Mouse (Mus musculus) heart, adult 2 months (tissue): ENCODE results near the gene Nell1. TPM values are rescaled to one million over a fixed set of nuclear protein-coding genes. Genes with fewer than 3 reads are reported as not detected.

Source experiments
- DNase-seq, 2 experiments: peaks; one replicate each; pipeline ENCODE4 v3.0.0; 2021
- H3K27ac ChIP-seq: fragments of 200-600 bp; 2 replicates; pipeline ENCODE4 v1.8.1; 2022
- H3K27me3 ChIP-seq: fragments of 200-500 bp; 2 replicates; pipeline ENCODE4 v1.6.1; 2012; ENCODE audit warnings: mild to moderate bottlenecking, low read length, inconsistent platforms, mixed read lengths; ENCODE audit not compliant: control insufficient read depth, insufficient read depth
- H3K36me3 ChIP-seq: fragments of 200-500 bp; 2 replicates; pipeline ENCODE4 v1.6.1; 2012; ENCODE audit warnings: low read length, inconsistent platforms; ENCODE audit not compliant: control insufficient read depth, insufficient read depth
- H3K4me1 ChIP-seq: fragments of 200-500 bp; 2 replicates; pipeline ENCODE4 v1.6.1; 2011; ENCODE audit warnings: low read length; ENCODE audit not compliant: control insufficient read depth, insufficient read depth
- H3K4me3 ChIP-seq: fragments of 200-600 bp; 2 replicates; pipeline ENCODE4 v1.8.1; 2022
- H3K79me2 ChIP-seq: fragments of 200-500 bp; replicated peaks from 2 replicates; pipeline ENCODE4 v1.6.1; 2012; ENCODE audit warnings: mild to moderate bottlenecking, inconsistent platforms, low read length, moderate library complexity, mixed read lengths; ENCODE audit not compliant: control insufficient read depth, insufficient read depth
- H3K9ac ChIP-seq: fragments of 200-500 bp; 2 replicates; pipeline ENCODE4 v1.6.1; 2012; ENCODE audit warnings: low read depth, mild to moderate bottlenecking, control low read depth, inconsistent platforms, low read length, mixed read lengths
- CTCF ChIP-seq: fragments of 200-600 bp; IDR thresholded peaks from 2 replicates; pipeline ENCODE4 v1.8.1; 2022; ENCODE audit warnings: antibody characterized with exemption, mild to moderate bottlenecking, moderate library complexity
- EP300 ChIP-seq: fragments of 200-500 bp; IDR thresholded peaks from 2 replicates; pipeline ENCODE4 v1.6.1; 2011; ENCODE audit warnings: low read depth, low read length, control low read depth; ENCODE audit not compliant: insufficient read depth
- POLR2A ChIP-seq: fragments of 200-500 bp; IDR thresholded peaks from 2 replicates; pipeline ENCODE4 v1.6.1; 2011; ENCODE audit warnings: mild to moderate bottlenecking, low read depth, low read length, control low read depth; ENCODE audit not compliant: insufficient read depth
- WGBS: fragments of 180-500 bp; shearing (Covaris S2); methylation state at CpG from one replicate; pipeline ENCODE4 v1.1.7; 2018; 5-methylcytosine and 5-hydroxymethylcytosine counted together
- intact Hi-C: fragments of 180-260 bp; cut with DNase I; formaldehyde crosslinking; loops from one replicate; pipeline ENCODE4 v1.15.1; 2025
- polyA plus RNA-seq: library from polyadenylated mRNA; depleted of rRNA; stranded (reverse); fragments of >200 nt; gene quantifications from 2 replicates; pipeline ENCODE4 v1.2.3, GENCODE M21; 2012
- total RNA-seq, 2 experiments: library from RNA; stranded (reverse); gene quantifications; 2 replicates each; pipeline ENCODE4 v1.2.3; 2021

Nell1 gene
- total and polyA plus RNA-seq, 3 experiments, result not detected

GRCm38 (mm10) chr7:50686337-50686736 lies 711.7 kb downstream of the Nell1 start:
- Histone ChIP-seq H3K4me3 (no peak overlapping the region), H3K27me3 (no peaks in the 10 kb centered on the region), H3K4me1 (no peaks in the 10 kb centered on the region), H3K79me2 (no peaks in the 10 kb centered on the region), H3K27ac (no peak overlapping the region), H3K36me3 (no peaks in the 10 kb centered on the region), H3K9ac (no peak overlapping the region)
- WGBS, result 86% methylated on average over 5 of the region's 5 CpGs
- DNase-seq, result no peak
- TF ChIP-seq POLR2A, result no peak
- no peak for TF ChIP-seq EP300
- TF ChIP-seq CTCF, result no peak
- intact Hi-C loops, result no loop called here

- no peak overlapping the region for H3K4me3 ChIP-seq
- TF ChIP-seq POLR2A, result no peak
- no peaks in the 10 kb centered on the region for H3K27me3 ChIP-seq
- H3K36me3 ChIP-seq, result no peaks in the 10 kb centered on the region
- no peaks in the 10 kb centered on the region for H3K79me2 ChIP-seq
- 63% methylated on average over 3 of the region's 3 CpGs for WGBS
- no peak overlapping the region for H3K27ac ChIP-seq
- H3K9ac ChIP-seq, result no peak overlapping the region
- H3K4me1 ChIP-seq, result no peaks in the 10 kb centered on the region
- intact Hi-C loops, result no loop called here
- DNase-seq, result no peak
These were observed 750.5 kb downstream of the Nell1 start for GRCm38 (mm10) chr7:50725166-50725565.

- H3K4me1 ChIP-seq, result no peaks in the 10 kb centered on the region
- WGBS, result 39% methylated on average over 4 of the region's 4 CpGs
- intact Hi-C loops, result no loop called here
These were observed 756.3 kb downstream of the Nell1 start for GRCm38 (mm10) chr7:50730951-50731350.

GRCm38 (mm10) chr7:50755516-50755915 lies 780.9 kb downstream of the Nell1 start:
- intact Hi-C loops, result no loop called here
- 67% methylated on average over 3 of the region's 3 CpGs for whole genome bisulfite sequencing
- DNase-seq, result no peak

More at GRCm38 (mm10) chr7:50730951-50731350, 756.3 kb downstream of the Nell1 start:
- no peak for TF ChIP-seq EP300
- TF ChIP-seq CTCF, result no peak
- no peak for TF ChIP-seq POLR2A
- no peak for DNase-seq
- H3K27ac ChIP-seq, result no peak overlapping the region
- no peaks in the 10 kb centered on the region for H3K36me3 ChIP-seq
- H3K79me2 ChIP-seq, result no peaks in the 10 kb centered on the region
- no peak overlapping the region for H3K4me3 ChIP-seq
- H3K27me3 ChIP-seq, result no peaks in the 10 kb centered on the region
- no peak overlapping the region for H3K9ac ChIP-seq

GRCm38 (mm10) chr7:50756409-50756808 lies 781.7 kb downstream of the Nell1 start:
- TF ChIP-seq EP300 (no peak), POLR2A (no peak), CTCF (no peak)
- DNase-seq, result no peak
- intact Hi-C loops, result no loop called here
- Histone ChIP-seq H3K36me3 (no peaks in the 10 kb centered on the region), H3K4me1 (no peaks in the 10 kb centered on the region), H3K27me3 (no peaks in the 10 kb centered on the region), H3K9ac (no peak overlapping the region), H3K79me2 (no peaks in the 10 kb centered on the region), H3K4me3 (no peak overlapping the region), H3K27ac (no peak overlapping the region)
- 78% methylated on average over 5 of the region's 5 CpGs for WGBS

More at GRCm38 (mm10) chr7:50755516-50755915, 780.9 kb downstream of the Nell1 start:
- Histone ChIP-seq H3K36me3 (no peaks in the 10 kb centered on the region), H3K27ac (no peak overlapping the region), H3K4me1 (no peaks in the 10 kb centered on the region), H3K79me2 (no peaks in the 10 kb centered on the region), H3K4me3 (no peak overlapping the region), H3K27me3 (no peaks in the 10 kb centered on the region), H3K9ac (no peak overlapping the region)
- TF ChIP-seq CTCF (no peak), EP300 (no peak), POLR2A (no peak)

GRCm38 (mm10) chr7:50773516-50773915 lies 798.9 kb downstream of the Nell1 start:
- intact Hi-C loops, result no loop called here
- Histone ChIP-seq H3K27ac (no peak overlapping the region), H3K36me3 (no peaks in the 10 kb centered on the region), H3K79me2 (no peaks in the 10 kb centered on the region), H3K9ac (no peak overlapping the region), H3K4me3 (no peak overlapping the region), H3K27me3 (no peaks in the 10 kb centered on the region), H3K4me1 (no peaks in the 10 kb centered on the region)
- no peak for TF ChIP-seq CTCF
- no peak for TF ChIP-seq POLR2A
- no peak for TF ChIP-seq EP300
- no peak for DNase-seq

GRCm38 (mm10) chr7:50781105-50781504 lies 806.4 kb downstream of the Nell1 start:
- Histone ChIP-seq H3K27ac (no peak overlapping the region), H3K79me2 (no peaks in the 10 kb centered on the region), H3K4me3 (no peak overlapping the region), H3K4me1 (no peaks in the 10 kb centered on the region), H3K27me3 (no peaks in the 10 kb centered on the region), H3K9ac (no peak overlapping the region), H3K36me3 (no peaks in the 10 kb centered on the region)
- DNase-seq, result no peak
- WGBS, result 45% methylated on average over 1 of the region's 1 CpGs
- TF ChIP-seq POLR2A (no peak), EP300 (no peak), CTCF (no peak)
- intact Hi-C loops, result no loop called here
